Mouse (Mus musculus) hindlimb bud, embryonic 11.5 days (tissue): ENCODE measurements around the gene Cntrl.

Experiments used
- DNase-seq: peaks from one replicate; pipeline ENCODE4 v3.0.0-alpha.2; 2012; ENCODE audit warnings: low read depth, low spot score; ENCODE audit errors: extremely low spot score

Gene Cntrl

DNA sequence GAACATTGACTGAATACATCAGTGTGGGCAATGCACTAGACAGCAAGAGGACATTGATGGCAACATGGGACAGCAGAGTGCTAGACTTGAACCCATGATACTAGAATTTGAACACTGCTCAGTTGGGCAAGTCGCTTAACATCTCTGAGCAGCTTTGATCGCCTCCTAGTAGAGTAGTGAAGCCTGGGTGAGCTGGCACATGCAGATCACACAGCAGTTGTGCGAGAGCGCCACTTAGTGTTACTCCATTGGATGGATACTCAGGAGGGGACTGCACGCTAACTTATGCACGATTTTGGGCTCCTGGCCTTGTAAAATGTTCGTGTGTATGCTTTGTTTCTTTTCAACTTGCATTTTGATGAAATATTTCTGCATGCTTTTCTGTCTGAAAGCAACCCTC, 15.4 kb downstream of the Cntrl start:
- DNase-seq, result no peak

DNA sequence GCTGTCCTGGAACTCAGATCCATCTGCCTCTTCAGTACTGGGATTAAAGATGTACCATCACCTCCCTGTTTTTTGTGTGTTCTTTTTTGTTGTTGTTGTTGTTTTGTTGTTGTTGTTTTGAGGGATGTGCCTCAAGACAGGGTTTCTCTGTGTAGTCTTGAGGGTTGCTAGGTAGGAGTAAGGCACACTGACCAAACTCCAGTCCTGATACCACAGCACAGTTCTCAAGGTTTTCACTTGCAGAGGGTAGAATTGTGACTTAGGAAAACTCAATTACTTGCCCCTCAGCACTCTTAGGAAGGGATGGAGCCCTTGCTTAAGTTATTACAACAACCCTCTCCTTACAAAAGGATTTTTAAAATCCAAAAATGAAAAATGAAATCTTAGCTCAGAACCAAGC, 22.2 kb downstream of the Cntrl start:
- no peak for DNase-seq

DNA sequence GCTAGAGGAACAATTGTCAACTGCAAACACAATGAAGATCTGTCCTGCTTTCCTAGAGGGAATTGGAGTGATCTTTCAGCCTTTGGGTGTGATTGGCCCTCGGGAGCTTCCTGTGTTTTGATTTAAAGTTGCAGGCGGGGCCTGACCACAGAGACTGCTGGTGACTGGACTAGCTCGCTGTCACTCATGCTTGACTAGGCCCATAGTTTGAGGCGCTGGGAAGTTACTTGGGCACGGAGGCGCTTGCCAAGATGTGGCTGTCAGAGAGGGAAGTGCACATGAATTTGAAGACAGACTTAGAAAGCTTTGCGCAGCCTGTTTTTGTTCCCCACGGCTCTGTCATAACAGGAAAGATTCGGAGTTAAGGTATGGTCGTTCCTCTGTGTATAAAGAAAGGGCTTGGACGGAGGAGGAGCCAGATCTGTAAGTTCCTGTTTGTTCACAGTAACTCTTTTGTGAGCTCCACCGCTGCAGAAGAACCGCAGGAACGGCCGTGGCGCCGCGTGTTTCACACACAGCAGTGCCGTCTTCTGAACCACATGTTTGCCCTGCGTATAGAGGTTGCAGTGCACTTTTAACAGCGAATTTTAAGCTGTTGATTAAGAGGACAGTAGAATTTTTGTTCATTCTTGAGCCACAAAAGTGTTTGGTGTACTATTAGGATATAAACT, 22.8 kb downstream of the Cntrl start:
- DNase-seq, result peak; percentile 96

GRCm38 (mm10) chr2:35132662-35133055, 23.4 kb downstream of the Cntrl start:
- no peak for DNase-seq

- no peak for DNase-seq
Observed at GRCm38 (mm10) chr2:35133891-35134290, 24.6 kb downstream of the Cntrl start.

DNA sequence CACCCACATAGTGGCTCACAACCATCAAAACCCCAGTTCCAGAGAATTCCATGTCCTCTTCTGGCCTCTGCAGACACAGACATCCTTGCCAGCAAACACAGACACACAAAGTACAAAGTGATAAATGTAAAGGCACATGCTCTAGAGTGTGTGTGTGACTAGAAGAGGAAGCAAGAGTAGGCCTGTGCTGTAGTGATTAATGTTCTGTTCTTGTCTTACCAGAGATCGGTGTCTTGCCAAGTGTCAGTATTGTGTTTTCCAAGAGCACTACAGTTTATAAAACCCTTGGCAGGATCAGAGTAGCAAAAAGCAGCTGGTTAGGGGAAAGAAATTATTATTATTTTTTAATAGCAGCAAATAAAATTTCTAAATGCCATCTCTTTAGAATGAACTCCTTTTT, 29.3 kb downstream of the Cntrl start:
- DNase-seq, result no peak

DNA sequence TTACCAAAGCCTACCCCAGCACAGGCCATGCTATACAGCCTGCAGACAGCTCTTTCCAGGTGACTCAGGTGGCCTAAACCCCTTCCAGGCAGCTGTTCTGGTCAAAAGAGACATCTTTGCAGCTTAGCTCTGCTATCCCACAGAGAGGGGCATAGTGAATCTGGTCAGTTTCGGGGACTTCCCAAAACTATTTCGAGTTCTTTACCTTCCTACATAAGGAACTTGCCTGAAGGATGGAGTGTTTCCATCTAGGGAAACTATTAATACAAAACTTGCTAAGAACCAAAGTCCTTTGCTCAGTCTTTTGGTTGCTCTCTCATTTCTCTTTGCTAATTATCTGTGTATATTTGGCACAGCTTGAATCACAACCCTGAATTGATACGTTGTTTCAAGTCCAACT, 32.4 kb downstream of the Cntrl start:
- no peak for DNase-seq

DNA sequence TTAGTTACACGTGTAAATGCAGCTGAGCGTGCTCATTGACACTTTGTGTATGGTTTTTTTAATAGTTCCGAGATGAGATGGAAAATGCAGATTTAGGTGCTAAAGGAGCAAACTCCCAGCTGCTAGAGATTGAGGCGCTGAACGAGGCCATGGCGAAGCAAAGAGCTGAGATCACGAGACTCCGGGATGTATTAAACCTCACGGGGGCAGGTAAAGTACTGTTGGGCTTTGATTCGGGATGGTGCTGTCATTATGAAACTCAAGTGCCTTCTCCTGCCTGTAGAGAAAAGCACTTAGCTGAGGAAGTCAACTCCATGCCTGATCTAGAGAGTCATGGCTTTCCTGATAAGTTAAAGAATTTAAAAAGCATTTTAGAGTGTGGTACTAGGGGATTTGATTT, 39.5 kb downstream of the Cntrl start:
- no peak for DNase-seq

- no peak for DNase-seq
Observed at GRCm38 (mm10) chr2:35151303-35151882, 42.1 kb downstream of the Cntrl start.

GRCm38 (mm10) chr2:35153179-35153578, 43.9 kb downstream of the Cntrl start:
- DNase-seq, result no peak

- DNase-seq, result no peak
Observed at GRCm38 (mm10) chr2:35153844-35154554, 44.7 kb downstream of the Cntrl start.

DNA sequence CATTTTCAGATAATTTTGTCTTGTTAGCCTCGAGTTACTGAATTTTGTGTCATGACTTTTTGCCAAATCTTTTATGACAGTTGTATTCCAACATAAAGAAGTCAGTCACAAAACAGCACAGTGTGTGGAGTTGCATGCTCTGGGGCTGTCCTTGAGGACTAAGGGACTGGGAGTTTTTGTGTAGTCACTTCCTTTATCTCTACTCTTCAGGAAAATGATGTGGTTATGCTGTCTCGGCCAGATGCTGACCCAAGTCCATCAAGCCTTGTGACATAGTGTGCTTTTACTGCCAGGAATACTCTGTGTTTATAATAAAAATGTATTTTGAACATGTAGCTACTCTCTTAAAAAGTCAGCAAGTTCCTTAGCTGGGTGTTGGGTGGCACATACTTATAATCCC, 47.7 kb downstream of the Cntrl start:
- DNase-seq, result no peak

DNA sequence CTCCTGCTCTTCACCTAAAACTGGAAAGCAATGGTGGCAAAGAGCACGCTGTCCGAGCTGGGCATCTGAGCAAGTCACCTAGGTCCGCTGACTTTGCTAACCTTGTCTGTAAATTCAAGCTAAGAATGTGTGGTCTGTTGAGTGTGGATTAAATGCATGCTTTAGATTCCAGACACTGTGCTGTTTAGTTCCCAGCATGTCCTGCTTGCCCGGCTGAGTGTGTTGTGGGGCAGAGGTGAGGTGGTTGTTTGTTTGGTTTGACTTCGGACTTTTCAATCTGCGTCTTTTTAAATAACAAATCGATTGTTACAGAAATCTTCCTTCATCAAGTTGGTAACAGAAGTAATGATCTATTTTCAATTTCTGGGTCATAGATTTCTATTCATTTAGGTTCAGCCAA, 48.5 kb downstream of the Cntrl start:
- no peak for DNase-seq

GRCm38 (mm10) chr2:35158358-35158757, 49.1 kb downstream of the Cntrl start:
- DNase-seq, result no peak

DNA sequence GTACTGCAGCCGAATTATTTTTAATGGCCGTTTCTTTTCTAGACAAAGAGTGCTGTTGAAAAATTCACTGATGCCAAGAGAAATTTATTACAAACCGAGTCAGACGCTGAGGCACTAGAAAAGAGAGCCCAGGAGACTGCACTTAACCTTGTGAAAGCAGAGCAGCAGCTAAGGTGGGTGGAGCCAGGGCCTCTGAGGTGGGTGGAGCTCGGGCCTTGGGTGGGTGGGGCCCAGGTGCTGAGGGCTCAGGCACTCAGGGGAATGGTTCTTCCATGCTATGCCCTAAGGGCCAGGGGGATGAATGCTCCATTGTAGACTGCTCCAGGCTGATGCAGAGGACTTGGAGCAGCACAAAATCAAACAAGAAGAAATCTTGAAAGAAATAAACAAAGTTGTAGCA, 50.9 kb downstream of the Cntrl start:
- no peak for DNase-seq

DNA sequence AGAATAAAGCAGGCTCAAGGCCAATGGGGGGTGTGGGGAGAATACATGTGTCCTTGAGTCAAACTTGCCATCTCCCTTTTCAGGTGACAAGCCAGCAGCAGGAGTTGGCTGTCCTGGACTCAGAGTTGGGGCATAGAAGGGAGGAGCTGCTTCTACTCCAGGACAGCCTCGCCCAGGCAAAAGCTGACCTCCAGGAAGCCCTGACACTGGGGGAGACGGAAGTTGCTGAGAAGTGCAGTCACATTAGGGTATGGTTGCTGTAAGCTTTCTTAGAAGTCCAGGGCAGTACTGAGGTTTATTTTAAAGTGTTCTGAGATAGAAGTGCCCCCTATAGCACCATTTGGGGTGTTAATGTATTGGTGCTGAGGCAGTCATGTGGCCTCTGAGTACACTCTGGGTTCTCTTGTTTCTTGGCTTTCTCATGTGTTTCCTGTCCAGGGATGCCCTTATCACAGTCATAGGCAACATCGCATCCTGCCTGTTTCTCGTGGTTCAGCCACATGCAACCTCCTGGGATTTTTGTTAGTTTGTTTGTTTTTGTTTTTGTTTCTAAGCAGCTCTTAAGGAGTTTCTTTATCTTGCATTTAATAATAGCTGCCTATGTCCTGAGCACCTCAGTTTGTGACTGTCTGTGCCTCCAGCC, 52.7 kb downstream of the Cntrl start:
- DNase-seq, result no peak

GRCm38 (mm10) chr2:35163396-35163795, 54.1 kb downstream of the Cntrl start:
- DNase-seq, result no peak

GRCm38 (mm10) chr2:35165416-35165815, 56.1 kb downstream of the Cntrl start:
- no peak for DNase-seq

- no peak for DNase-seq
Observed at GRCm38 (mm10) chr2:35166816-35167215, 57.5 kb downstream of the Cntrl start.

DNA sequence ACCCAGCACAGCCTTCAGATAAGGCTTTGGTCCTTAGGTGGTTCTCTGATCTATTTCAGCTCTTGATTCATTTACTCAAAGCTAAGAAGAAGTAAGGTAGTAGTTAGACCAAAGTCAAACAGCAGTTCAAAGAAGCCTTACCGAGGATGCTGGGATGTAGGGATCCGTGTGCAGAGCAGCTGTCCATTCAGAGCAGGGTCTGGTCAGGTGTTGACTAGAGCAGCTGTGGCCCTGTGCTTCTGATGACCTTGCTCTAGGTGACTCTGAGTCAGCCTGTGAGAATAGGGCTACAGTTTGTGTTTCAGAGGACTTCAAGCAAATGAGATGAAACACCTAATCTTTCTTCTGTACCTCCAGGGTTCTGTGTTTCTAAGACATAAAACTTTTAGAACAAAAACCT, 60.2 kb downstream of the Cntrl start:
- no peak for DNase-seq

DNA sequence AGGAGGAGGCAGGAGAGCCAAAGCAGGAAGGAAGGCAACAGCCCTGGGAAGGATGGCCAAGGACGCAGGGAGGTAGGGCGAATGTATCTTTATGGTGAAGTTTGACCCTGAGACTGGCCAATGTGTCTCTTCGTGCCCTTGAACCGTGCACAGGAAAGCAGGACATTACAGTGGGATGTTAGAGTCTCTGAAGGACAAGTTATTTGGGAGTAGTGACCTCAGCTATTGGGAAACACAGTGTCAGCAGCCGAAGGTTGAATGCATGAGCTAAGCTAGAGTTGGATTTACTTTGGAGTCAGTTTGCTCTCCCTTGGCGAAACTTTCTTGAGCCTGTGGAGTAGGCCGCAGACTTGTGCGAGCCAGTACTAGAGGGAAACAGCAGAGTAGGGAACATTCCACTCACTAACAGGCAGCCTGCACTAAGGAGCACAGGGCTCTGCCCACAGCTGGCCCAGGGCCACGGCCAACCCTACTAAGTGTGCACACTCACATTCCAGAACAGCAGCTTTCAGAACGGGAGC, 62.1 kb downstream of the Cntrl start:
- no peak for DNase-seq

GRCm38 (mm10) chr2:35172246-35172645, 63.0 kb downstream of the Cntrl start:
- no peak for DNase-seq
